Mouse (Mus musculus) bone marrow, adult 2 months (tissue): Measurements from ENCODE around the gene Elavl4.

Experiments used
- CTCF ChIP-seq: fragments of 200-500 bp; IDR thresholded peaks from 2 replicates; pipeline ENCODE4 v1.5.1; 2011; ENCODE audit warnings: low read length, control low read depth; ENCODE audit not compliant: control insufficient read depth, insufficient read depth
- POLR2A ChIP-seq: fragments of 200-500 bp; IDR thresholded peaks from 2 replicates; pipeline ENCODE4 v1.6.1; 2011; ENCODE audit warnings: low read depth, mild to moderate bottlenecking, control low read depth, low read length, borderline replicate concordance; ENCODE audit not compliant: control insufficient read depth

DNA sequence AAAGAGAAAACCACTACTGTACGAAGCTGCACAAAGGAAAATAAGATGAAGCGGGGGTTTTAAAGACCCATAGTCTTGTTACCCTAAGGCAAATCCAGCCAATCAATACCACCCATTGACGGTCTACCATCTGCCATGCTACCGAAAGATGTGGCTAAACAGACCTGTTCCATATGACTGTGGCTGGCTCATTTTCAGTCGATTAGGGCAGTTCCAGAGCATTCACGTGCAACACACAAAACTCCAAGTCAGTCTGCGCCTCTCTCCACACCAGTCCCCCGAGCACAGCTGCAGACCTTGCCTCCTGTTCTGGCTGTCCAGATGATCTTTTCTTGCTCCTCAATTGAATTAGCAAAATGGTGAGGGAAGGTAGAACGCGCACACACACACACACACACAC lies 59.2 kb downstream of the Elavl4 start:
- TF ChIP-seq POLR2A, result no peak
- TF ChIP-seq CTCF, result no peak
